Mouse (Mus musculus): ENCODE measurements around the gene Phldb2. TPM values are rescaled to one million over a fixed set of nuclear protein-coding genes. Genes with fewer than 3 reads are reported as not detected.

Gene Phldb2
- polyA plus RNA-seq, 1 experiment from 2014 or later, result 77.8 TPM

DNA sequence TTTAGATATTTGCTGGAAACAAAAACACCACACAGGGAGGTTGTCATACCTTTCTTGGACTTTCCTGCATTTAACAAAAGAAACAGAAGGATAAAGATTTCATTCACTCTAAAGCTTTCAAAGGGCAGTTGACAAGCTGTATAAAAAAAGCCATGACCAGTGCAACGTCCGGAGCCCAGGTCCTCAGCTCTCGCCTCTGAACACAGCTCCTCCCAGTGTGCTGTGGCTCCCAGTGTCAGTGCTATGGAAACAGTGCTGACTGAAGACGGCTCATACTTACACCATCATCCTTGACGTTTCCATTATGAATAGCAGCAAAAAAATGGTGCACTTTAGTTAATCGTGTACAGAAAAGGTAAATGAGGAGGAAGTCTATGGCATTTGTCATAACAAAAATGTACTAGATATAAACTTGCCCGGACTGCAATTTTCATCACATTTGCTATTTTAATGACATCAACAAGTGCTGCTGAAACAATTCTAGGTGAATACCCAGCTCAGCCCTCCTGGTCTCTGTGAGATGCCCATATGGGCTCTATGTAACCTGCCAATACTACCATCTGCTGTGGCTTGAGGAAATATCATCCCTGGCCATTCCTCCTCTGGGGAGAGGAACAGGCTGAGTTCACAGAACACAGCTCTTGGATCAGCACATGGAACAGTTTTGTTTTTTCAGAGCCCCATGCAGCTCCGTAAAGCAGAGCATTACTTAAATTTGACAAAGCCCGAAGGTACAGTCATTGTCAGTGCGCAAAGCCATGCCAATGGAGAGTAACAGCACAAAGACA, 185.4 kb downstream of the Phldb2 start:
- no peaks in the 10 kb centered on the region for H3K9me3 ChIP-seq
- H3K27ac ChIP-seq, result no peak overlapping the region
- no peaks in the 10 kb centered on the region for H3K4me1 ChIP-seq
- no peak for ATAC-seq (ENCODE audit: insufficient number of reproducible peaks, insufficient read depth, low FRiP score, low TSS enrichment)
- H3K4me3 ChIP-seq, result no peak overlapping the region
- H3K4me2 ChIP-seq (replicated peaks), result no peak overlapping the region
- H3K27me3 ChIP-seq, result no peaks in the 10 kb centered on the region
- H3K36me3 ChIP-seq, result peaks cover 42% of the 10 kb centered on the region
- 75% methylated on average over 10 of the region's 10 CpGs for WGBS
- H3K9ac ChIP-seq, result no peak overlapping the region

DNA sequence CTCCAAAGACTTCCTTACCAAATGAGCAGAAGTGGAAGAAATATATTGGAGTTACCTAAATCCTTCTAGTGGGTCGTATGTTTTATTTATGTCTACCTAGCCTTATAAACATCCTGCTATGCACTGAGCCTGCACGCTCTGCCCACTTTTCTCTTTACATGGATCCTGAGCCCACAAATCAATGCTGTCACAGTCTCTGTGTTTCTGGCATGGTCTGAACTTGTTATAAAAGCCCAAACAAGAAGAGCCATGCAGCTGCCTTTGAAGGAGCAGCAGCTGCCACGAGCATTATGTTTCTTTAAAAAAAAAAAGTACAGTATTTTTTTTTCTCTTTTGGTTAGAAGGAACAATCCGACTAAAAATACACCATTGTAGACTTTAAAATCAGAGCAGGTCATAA, 186.0 kb downstream of the Phldb2 start:
- Histone ChIP-seq H3K9ac (no peak overlapping the region), H3K36me3 (peaks cover 47% of the 10 kb centered on the region), H3K4me3 (no peak overlapping the region), H3K4me2 (replicated peaks) (no peak overlapping the region), H3K27me3 (no peaks in the 10 kb centered on the region), H3K4me1 (no peaks in the 10 kb centered on the region), H3K27ac (no peak overlapping the region), H3K9me3 (no peaks in the 10 kb centered on the region)
- ATAC-seq (ENCODE audit: insufficient number of reproducible peaks, insufficient read depth, low FRiP score, low TSS enrichment), result no peak
- WGBS, result 64% methylated on average over 4 of the region's 4 CpGs

DNA sequence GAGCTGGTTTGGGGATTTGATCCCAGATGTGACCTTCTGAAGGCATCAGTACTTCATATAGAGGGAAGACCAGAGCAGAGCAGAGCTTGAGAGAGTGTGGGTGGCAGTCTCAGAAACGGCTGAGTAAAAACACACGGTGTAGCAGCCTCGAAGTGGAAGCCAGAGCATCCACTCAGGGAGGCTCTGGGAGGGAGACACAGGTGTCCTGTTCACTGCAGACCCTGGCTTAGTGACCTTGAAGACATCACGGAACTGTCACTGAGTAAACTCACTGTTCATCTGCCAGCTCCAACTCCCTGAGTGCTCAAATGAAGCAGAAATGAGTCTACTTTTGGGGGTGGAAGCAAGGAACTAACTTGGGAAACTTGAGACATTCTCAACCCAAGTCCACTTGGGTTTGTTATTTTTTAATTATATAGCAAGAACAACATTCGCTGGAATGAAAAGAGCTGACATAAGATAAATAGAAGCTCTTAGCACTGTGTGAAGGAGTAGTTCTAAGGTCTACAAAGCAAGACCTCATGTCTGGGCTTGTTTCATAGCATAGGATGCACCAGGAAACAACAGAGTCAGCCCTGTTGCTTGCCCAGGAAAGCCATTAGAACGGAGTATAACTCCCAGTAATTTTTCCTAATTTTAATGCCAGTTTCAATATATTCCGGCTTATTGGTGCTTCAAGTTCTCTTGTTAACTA, 187.4 kb downstream of the Phldb2 start:
- H3K4me1 ChIP-seq, result no peaks in the 10 kb centered on the region
- no peaks in the 10 kb centered on the region for H3K9me3 ChIP-seq
- peak overlapping the region; percentile 60 for H3K27ac ChIP-seq
- H3K4me2 ChIP-seq (replicated peaks), result no peak overlapping the region
- no peaks in the 10 kb centered on the region for H3K27me3 ChIP-seq
- no peak for ATAC-seq (ENCODE audit: insufficient number of reproducible peaks, insufficient read depth, low FRiP score, low TSS enrichment)
- no peak overlapping the region for H3K9ac ChIP-seq
- 65% methylated on average over 7 of the region's 7 CpGs for WGBS
- peaks cover 40% of the 10 kb centered on the region for H3K36me3 ChIP-seq
- no peak overlapping the region for H3K4me3 ChIP-seq

DNA sequence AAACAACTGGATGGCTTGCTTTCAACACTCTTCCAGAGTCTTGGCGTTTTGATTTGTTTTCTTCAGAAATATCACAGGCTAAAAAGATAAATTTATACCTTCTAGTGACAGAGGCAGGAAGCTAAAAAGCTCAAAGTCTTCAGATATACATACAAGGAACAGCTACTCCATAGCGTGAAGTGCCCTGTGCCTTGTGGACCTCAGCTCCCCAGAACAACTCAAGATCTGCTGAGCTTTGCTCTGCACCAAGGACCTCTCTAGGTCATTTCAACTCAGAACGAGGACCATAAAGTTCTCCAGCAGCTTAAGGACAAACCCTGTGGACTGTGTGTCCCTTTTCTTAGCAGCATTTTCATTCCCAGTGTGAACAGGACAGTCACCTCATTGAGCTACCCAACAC, 188.3 kb downstream of the Phldb2 start:
- no peak for ATAC-seq (ENCODE audit: insufficient number of reproducible peaks, insufficient read depth, low FRiP score, low TSS enrichment)
- H3K27ac ChIP-seq, result no peak overlapping the region
- peaks cover 39% of the 10 kb centered on the region for H3K36me3 ChIP-seq
- no peak overlapping the region for H3K4me2 ChIP-seq (replicated peaks)
- H3K27me3 ChIP-seq, result no peaks in the 10 kb centered on the region
- no peaks in the 10 kb centered on the region for H3K9me3 ChIP-seq
- no peak overlapping the region for H3K4me3 ChIP-seq
- 92% methylated on average over 3 of the region's 3 CpGs for WGBS
- H3K4me1 ChIP-seq, result no peaks in the 10 kb centered on the region
- no peak overlapping the region for H3K9ac ChIP-seq

DNA sequence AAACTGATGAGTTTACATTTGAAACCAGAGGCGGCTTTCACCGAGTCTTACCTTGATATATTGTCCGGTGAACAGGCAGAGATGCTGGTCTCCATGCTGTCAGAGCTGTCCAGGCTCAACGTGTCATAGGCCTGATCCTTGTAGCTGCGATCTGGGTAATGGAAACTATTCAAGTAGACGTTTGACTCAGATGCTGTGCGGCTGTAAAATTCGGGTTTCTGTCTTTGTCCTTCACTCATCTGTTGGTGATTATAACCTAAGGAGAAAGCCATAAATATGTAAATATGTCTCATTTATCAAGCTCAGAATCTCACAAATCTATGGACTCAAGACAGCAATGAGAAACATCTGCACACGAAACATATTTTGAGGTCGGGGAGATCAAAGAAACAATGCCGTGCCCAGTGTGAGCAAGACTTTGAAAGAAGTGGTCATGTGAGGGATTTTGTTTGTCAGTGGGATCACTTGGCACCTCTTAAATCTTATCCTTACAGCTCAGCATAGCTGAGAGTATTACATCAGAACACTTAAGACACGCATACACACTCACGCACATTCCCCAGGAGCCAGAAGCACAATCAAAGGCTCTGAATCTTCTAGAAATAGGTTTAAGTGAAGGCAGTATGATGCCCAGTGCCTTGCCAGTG, 190.4 kb downstream of the Phldb2 start:
- H3K9ac ChIP-seq, result no peak overlapping the region
- WGBS, result 75% methylated on average over 13 of the region's 13 CpGs
- no peak overlapping the region for H3K27ac ChIP-seq
- H3K4me2 ChIP-seq (replicated peaks), result no peak overlapping the region
- no peak for ATAC-seq (ENCODE audit: insufficient number of reproducible peaks, insufficient read depth, low FRiP score, low TSS enrichment)
- no peaks in the 10 kb centered on the region for H3K27me3 ChIP-seq
- peaks cover 38% of the 10 kb centered on the region for H3K36me3 ChIP-seq
- no peak overlapping the region for H3K4me3 ChIP-seq
- no peaks in the 10 kb centered on the region for H3K9me3 ChIP-seq
- no peaks in the 10 kb centered on the region for H3K4me1 ChIP-seq

DNA sequence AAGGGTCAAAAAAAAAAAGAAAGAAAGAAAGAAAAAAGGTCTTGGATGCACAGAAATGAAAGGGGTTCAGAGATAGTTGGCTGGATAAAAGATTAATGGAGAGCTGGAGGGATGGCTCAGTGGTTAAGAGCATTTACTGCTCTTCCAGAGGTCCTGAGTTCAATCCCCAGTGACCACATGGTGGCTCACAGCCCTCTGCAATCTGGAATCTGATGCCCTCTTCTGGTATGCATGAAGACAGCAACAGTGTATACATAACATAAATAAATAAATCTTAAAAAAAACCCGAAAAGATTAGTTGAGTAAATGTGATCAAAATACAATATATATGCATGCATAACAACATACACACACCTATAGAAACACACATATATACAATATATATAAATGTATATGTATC, 192.0 kb downstream of the Phldb2 start:
- ATAC-seq (ENCODE audit: insufficient number of reproducible peaks, insufficient read depth, low FRiP score, low TSS enrichment), result no peak
- no peak overlapping the region for H3K27ac ChIP-seq
- H3K9me3 ChIP-seq, result no peaks in the 10 kb centered on the region
- H3K4me2 ChIP-seq (replicated peaks), result no peak overlapping the region
- no peaks in the 10 kb centered on the region for H3K27me3 ChIP-seq
- H3K4me1 ChIP-seq, result no peaks in the 10 kb centered on the region
- H3K9ac ChIP-seq, result no peak overlapping the region
- WGBS, result 79% methylated on average over 1 of the region's 1 CpGs
- peaks cover 48% of the 10 kb centered on the region for H3K36me3 ChIP-seq
- no peak overlapping the region for H3K4me3 ChIP-seq

GRCm38 (mm10) chr16:45758726-45759269, 194.6 kb downstream of the Phldb2 start:
- Histone ChIP-seq H3K9me3 (no peaks in the 10 kb centered on the region), H3K27me3 (no peaks in the 10 kb centered on the region), H3K27ac (no peak overlapping the region), H3K36me3 (peaks cover 45% of the 10 kb centered on the region), H3K4me3 (no peak overlapping the region), H3K9ac (no peak overlapping the region), H3K4me2 (replicated peaks) (no peak overlapping the region), H3K4me1 (no peaks in the 10 kb centered on the region)
- no peak for ATAC-seq (ENCODE audit: insufficient number of reproducible peaks, insufficient read depth, low FRiP score, low TSS enrichment)
- whole genome bisulfite sequencing, result 82% methylated on average over 9 of the region's 9 CpGs

DNA sequence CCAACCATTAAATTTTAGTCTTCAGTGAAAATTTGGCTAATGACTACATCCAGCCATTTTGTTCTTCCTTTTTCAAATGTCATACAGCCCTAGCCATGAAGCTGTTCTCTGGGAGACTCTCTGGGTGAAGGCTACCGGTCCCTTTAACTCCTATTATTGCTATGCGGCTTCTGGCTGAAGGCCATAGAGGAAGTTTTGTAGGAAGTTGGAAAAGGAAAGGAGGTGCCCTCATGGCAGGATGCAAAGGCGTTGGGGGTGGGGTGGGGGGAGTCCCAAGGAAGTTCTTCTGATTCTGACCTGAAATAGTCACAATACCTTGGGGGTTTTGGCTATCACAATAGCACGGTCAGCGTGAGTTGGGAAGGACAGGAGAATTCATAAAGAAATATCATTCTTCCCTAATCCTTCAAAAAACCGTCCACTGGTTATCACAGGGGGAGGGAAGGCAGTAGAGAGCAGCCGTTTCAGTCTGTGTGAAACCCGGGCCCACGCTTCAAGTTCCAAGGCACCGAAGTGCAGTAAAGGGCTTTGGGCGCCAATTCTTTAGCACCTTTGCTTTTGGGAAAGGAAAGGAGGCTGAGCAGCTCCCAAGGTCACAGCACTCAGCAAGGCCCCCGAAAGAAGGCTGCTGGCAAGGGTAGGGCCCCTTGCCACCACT, 195.8 kb downstream of the Phldb2 start:
- H3K4me2 ChIP-seq (replicated peaks), result no peak overlapping the region
- H3K4me1 ChIP-seq, result no peaks in the 10 kb centered on the region
- peaks cover 39% of the 10 kb centered on the region for H3K36me3 ChIP-seq
- ATAC-seq (ENCODE audit: insufficient number of reproducible peaks, insufficient read depth, low FRiP score, low TSS enrichment), result no peak
- no peak overlapping the region for H3K4me3 ChIP-seq
- H3K9ac ChIP-seq, result no peak overlapping the region
- no peaks in the 10 kb centered on the region for H3K27me3 ChIP-seq
- H3K27ac ChIP-seq, result 0 out of 2 replicates have a peak overlapping the region, but pooled peaks have one; percentile 4
- 84% methylated on average over 12 of the region's 12 CpGs for WGBS
- no peaks in the 10 kb centered on the region for H3K9me3 ChIP-seq

DNA sequence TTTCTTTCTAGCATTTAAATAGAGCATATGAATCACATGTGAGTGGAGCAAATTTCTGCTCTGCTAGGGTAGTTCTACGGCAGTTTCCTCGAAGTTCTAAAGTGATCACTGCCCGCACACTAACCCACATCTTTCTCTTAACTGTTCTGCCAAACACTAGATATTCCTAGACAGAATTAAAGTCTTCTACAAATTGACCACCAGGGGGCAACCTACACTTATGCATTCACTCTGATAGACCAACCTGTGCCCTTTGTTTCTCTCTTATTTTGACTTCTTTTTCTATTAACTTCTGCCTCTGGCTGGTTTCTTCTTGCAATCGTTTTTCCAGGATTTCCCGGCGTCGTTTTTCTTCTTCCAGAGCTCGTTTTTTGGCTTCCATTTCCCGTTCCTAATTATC, 196.5 kb downstream of the Phldb2 start:
- no peak for ATAC-seq (ENCODE audit: insufficient number of reproducible peaks, insufficient read depth, low FRiP score, low TSS enrichment)
- Histone ChIP-seq H3K4me2 (replicated peaks) (no peak overlapping the region), H3K9me3 (no peaks in the 10 kb centered on the region), H3K27ac (no peak overlapping the region), H3K36me3 (peaks cover 42% of the 10 kb centered on the region), H3K27me3 (no peaks in the 10 kb centered on the region), H3K4me1 (no peaks in the 10 kb centered on the region), H3K9ac (no peak overlapping the region), H3K4me3 (no peak overlapping the region)
- WGBS, result 34% methylated on average over 9 of the region's 9 CpGs

GRCm38 (mm10) chr16:45743591-45744144, 209.7 kb downstream of the Phldb2 start:
- peaks cover 12% of the 10 kb centered on the region; the same call in 1 of the 2 replicates for H3K4me1 ChIP-seq
- no peak overlapping the region for H3K9ac ChIP-seq
- peaks cover 12% of the 10 kb centered on the region for H3K36me3 ChIP-seq
- 0 out of 2 replicates have a peak overlapping the region, but pooled peaks have one; percentile 78 for H3K4me3 ChIP-seq
- peak overlapping the region; percentile 54 for H3K4me2 ChIP-seq (replicated peaks)
- H3K27me3 ChIP-seq, result no peaks in the 10 kb centered on the region
- peak overlapping the region; percentile 91 for H3K27ac ChIP-seq
- no peaks in the 10 kb centered on the region for H3K9me3 ChIP-seq
- 59% methylated on average over 4 of the region's 4 CpGs for WGBS
- no peak for ATAC-seq (ENCODE audit: insufficient number of reproducible peaks, insufficient read depth, low FRiP score, low TSS enrichment)
